Mouse (Mus musculus) embryonic facial prominence, embryonic 12.5 days (tissue): ENCODE data around the gene Kalrn. TPM values are rescaled to one million over a fixed set of nuclear protein-coding genes. Genes with fewer than 3 reads are reported as not detected.
A peak's percentile ranks its signal among the peaks of the same experiment; 100 is the strongest.

Experiments used
- ATAC-seq: fragments of 200-750 bp; cut with Nextera tagmentation; 2 replicates; pipeline ENCODE4 v1.8.0; 2017; ENCODE audit not compliant: insufficient number of reproducible peaks, insufficient read depth, low FRiP score, low TSS enrichment
- H3K27ac ChIP-seq: fragments of 300-500 bp; sonication (generic); 2 replicates; pipeline ENCODE4 v1.5.1; 2016; ENCODE audit warnings: mild to moderate bottlenecking
- H3K27me3 ChIP-seq: fragments of 300-500 bp; sonication (generic); 2 replicates; pipeline ENCODE4 v1.6.1; 2016; ENCODE audit warnings: mild to moderate bottlenecking, moderate library complexity
- H3K36me3 ChIP-seq: fragments of 300-500 bp; sonication (generic); 2 replicates; pipeline ENCODE4 v1.6.1; 2016; ENCODE audit warnings: mild to moderate bottlenecking
- H3K4me1 ChIP-seq: fragments of 300-500 bp; sonication (generic); 2 replicates; pipeline ENCODE4 v1.6.1; 2016
- H3K4me2 ChIP-seq: fragments of 300-500 bp; sonication (generic); replicated peaks from 2 replicates; pipeline ENCODE4 v1.6.1; 2016; ENCODE audit warnings: mild to moderate bottlenecking, moderate library complexity
- H3K4me3 ChIP-seq: fragments of 300-500 bp; sonication (generic); 2 replicates; pipeline ENCODE4 v1.5.1; 2016; ENCODE audit warnings: mild to moderate bottlenecking
- H3K9ac ChIP-seq: fragments of 300-500 bp; sonication (generic); 2 replicates; pipeline ENCODE4 v1.6.1; 2016; ENCODE audit warnings: mild to moderate bottlenecking, moderate library complexity
- H3K9me3 ChIP-seq: fragments of 300-500 bp; sonication (generic); 2 replicates; pipeline ENCODE4 v1.6.1; 2016; ENCODE audit warnings: mild to moderate bottlenecking, moderate library complexity
- WGBS: fragments of 180-500 bp; shearing (Covaris S2); methylation state at CpG from one replicate; pipeline ENCODE4 v1.1.7; 2016; 5-methylcytosine and 5-hydroxymethylcytosine counted together
- polyA plus RNA-seq: library from polyadenylated mRNA; unstranded; fragments of >200 nt; fragmentation: Nextera tagmentation; extraction: Ambion mirVana; gene quantifications from 2 replicates; pipeline ENCODE4 v1.2.1, GENCODE M21; 2016

The Kalrn gene
- polyA plus RNA-seq, 1 experiment from 2014 or later, result 19.2 TPM

GRCm38 (mm10) chr16:34071223-34071825 is 502.0 kb downstream of the Kalrn start:
- Histone ChIP-seq H3K27ac (no peak overlapping the region), H3K4me2 (no peak overlapping the region), H3K9me3 (0 out of 2 replicates have a peak, but pooled peaks cover 5% of the 10 kb centered on the region), H3K9ac (no peak overlapping the region), H3K4me1 (0 out of 2 replicates have a peak, but pooled peaks cover 5% of the 10 kb centered on the region), H3K27me3 (no peaks in the 10 kb centered on the region), H3K36me3 (no peaks in the 10 kb centered on the region), H3K4me3 (no peak overlapping the region)
- 87% methylated on average over 3 of the region's 3 CpGs for WGBS
- no peak for ATAC-seq

GRCm38 (mm10) chr16:34069481-34069880 is 503.9 kb downstream of the Kalrn start:
- no peak overlapping the region for H3K9ac ChIP-seq
- H3K27ac ChIP-seq, result no peak overlapping the region
- no peak overlapping the region for H3K4me2 ChIP-seq
- H3K36me3 ChIP-seq, result no peaks in the 10 kb centered on the region
- H3K27me3 ChIP-seq, result no peaks in the 10 kb centered on the region
- ATAC-seq, result no peak
- H3K4me1 ChIP-seq, result 0 out of 2 replicates have a peak, but pooled peaks cover 5% of the 10 kb centered on the region
- no peak overlapping the region for H3K4me3 ChIP-seq
- 52% methylated on average over 3 of the region's 3 CpGs for WGBS
- H3K9me3 ChIP-seq, result 0 out of 2 replicates have a peak, but pooled peaks cover 5% of the 10 kb centered on the region

- Histone ChIP-seq H3K4me1 (no peaks in the 10 kb centered on the region), H3K9ac (no peak overlapping the region), H3K27ac (no peak overlapping the region), H3K4me2 (no peak overlapping the region), H3K9me3 (no peaks in the 10 kb centered on the region), H3K36me3 (no peaks in the 10 kb centered on the region), H3K4me3 (no peak overlapping the region), H3K27me3 (no peaks in the 10 kb centered on the region)
- ATAC-seq, result no peak
Observed at GRCm38 (mm10) chr16:34066922-34067321, 506.4 kb downstream of the Kalrn start.

- no peak for ATAC-seq
- no peaks in the 10 kb centered on the region for H3K36me3 ChIP-seq
- no peaks in the 10 kb centered on the region for H3K9me3 ChIP-seq
- H3K27me3 ChIP-seq, result no peaks in the 10 kb centered on the region
- H3K4me2 ChIP-seq, result no peak overlapping the region
- no peak overlapping the region for H3K4me3 ChIP-seq
- no peak overlapping the region for H3K27ac ChIP-seq
- H3K4me1 ChIP-seq, result no peaks in the 10 kb centered on the region
- H3K9ac ChIP-seq, result no peak overlapping the region
- WGBS, result 89% methylated on average over 4 of the region's 4 CpGs
Observed at GRCm38 (mm10) chr16:34066376-34066775, 507.0 kb downstream of the Kalrn start.

DNA sequence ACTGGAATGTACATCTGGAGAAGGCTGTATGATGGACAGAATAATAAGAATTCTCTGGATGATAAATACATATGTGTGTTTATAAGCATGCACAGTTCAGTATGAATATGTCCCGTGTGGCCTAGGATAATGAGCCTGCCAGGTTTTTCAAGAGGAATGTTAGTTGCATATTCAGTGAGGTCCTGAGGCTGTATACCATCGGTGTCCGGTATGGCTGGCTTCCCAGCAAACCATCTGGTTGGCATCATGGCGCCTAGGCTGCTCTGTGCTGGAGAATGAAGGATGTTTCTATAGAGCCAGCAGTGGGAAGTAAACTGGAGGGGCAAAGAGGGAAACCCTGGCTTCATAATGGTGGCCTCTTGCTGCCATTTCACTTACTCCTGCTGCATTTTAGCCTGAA is 510.0 kb downstream of the Kalrn start:
- no peak overlapping the region for H3K9ac ChIP-seq
- no peaks in the 10 kb centered on the region for H3K9me3 ChIP-seq
- H3K27ac ChIP-seq, result no peak overlapping the region
- H3K27me3 ChIP-seq, result no peaks in the 10 kb centered on the region
- H3K4me3 ChIP-seq, result no peak overlapping the region
- 85% methylated on average over 4 of the region's 4 CpGs for WGBS
- no peak for ATAC-seq
- peaks cover 5% of the 10 kb centered on the region for H3K4me1 ChIP-seq
- H3K36me3 ChIP-seq, result no peaks in the 10 kb centered on the region
- no peak overlapping the region for H3K4me2 ChIP-seq

GRCm38 (mm10) chr16:34061661-34062060 is 511.7 kb downstream of the Kalrn start:
- no peak overlapping the region for H3K9ac ChIP-seq
- H3K27me3 ChIP-seq, result no peaks in the 10 kb centered on the region
- H3K27ac ChIP-seq, result no peak overlapping the region
- H3K36me3 ChIP-seq, result no peaks in the 10 kb centered on the region
- H3K4me3 ChIP-seq, result no peak overlapping the region
- ATAC-seq, result no peak
- WGBS, result 94% methylated on average over 1 of the region's 1 CpGs
- H3K4me2 ChIP-seq, result no peak overlapping the region
- H3K9me3 ChIP-seq, result no peaks in the 10 kb centered on the region
- H3K4me1 ChIP-seq, result peaks cover 10% of the 10 kb centered on the region

DNA sequence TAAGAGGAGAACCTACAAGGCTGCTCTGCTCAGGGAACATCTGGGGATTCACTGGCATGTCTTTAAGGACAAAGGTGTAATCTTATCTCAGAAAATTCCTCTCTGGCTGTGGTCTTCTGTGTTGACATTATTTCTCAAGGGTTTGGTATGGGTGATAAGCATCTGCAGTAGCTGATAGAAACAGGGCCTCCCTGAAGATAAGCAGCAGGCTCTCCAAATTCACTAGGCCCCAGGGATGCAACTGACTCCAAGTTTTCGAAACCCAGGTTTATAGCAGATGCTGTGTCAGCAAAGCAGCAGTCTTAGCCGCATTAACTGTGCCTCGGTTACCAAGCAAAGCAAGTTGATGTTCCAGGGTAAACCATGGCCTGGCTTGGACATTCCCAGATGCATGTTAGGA is 514.7 kb downstream of the Kalrn start:
- WGBS, result 51% methylated on average over 3 of the region's 3 CpGs
- Histone ChIP-seq H3K4me3 (no peak overlapping the region), H3K4me2 (no peak overlapping the region), H3K9ac (no peak overlapping the region), H3K27ac (peak overlapping the region; percentile 19; the same call in 1 of the 2 replicates), H3K4me1 (peaks cover 10% of the 10 kb centered on the region), H3K27me3 (no peaks in the 10 kb centered on the region), H3K9me3 (no peaks in the 10 kb centered on the region), H3K36me3 (no peaks in the 10 kb centered on the region)
- ATAC-seq, result no peak

GRCm38 (mm10) chr16:34057464-34057863 is 515.9 kb downstream of the Kalrn start:
- no peak overlapping the region for H3K9ac ChIP-seq

GRCm38 (mm10) chr16:34056418-34057111 is 516.8 kb downstream of the Kalrn start:
- peaks cover 10% of the 10 kb centered on the region for H3K4me1 ChIP-seq
- 51% methylated on average over 10 of the region's 10 CpGs for WGBS
- H3K27ac ChIP-seq, result no peak overlapping the region
- H3K9me3 ChIP-seq, result no peaks in the 10 kb centered on the region
- H3K27me3 ChIP-seq, result no peaks in the 10 kb centered on the region
- no peak overlapping the region for H3K9ac ChIP-seq
- H3K4me3 ChIP-seq, result no peak overlapping the region
- no peak overlapping the region for H3K4me2 ChIP-seq
- H3K36me3 ChIP-seq, result peaks cover 13% of the 10 kb centered on the region
- no peak for ATAC-seq

More at GRCm38 (mm10) chr16:34057464-34057863, 515.9 kb downstream of the Kalrn start:
- H3K4me2 ChIP-seq, result no peak overlapping the region
- H3K4me1 ChIP-seq, result peaks cover 10% of the 10 kb centered on the region
- H3K4me3 ChIP-seq, result no peak overlapping the region
- ATAC-seq, result no peak
- H3K9me3 ChIP-seq, result no peaks in the 10 kb centered on the region
- WGBS, result 56% methylated on average over 5 of the region's 5 CpGs
- H3K36me3 ChIP-seq, result peaks cover 10% of the 10 kb centered on the region
- no peak overlapping the region for H3K27ac ChIP-seq
- H3K27me3 ChIP-seq, result no peaks in the 10 kb centered on the region

GRCm38 (mm10) chr16:34050090-34050489 is 523.2 kb downstream of the Kalrn start:
- Histone ChIP-seq H3K36me3 (peaks cover 15% of the 10 kb centered on the region), H3K4me3 (no peak overlapping the region), H3K27me3 (no peaks in the 10 kb centered on the region), H3K9me3 (no peaks in the 10 kb centered on the region), H3K9ac (no peak overlapping the region), H3K4me2 (no peak overlapping the region), H3K4me1 (no peaks in the 10 kb centered on the region), H3K27ac (no peak overlapping the region)
- no peak for ATAC-seq
- 78% methylated on average over 7 of the region's 7 CpGs for WGBS

DNA sequence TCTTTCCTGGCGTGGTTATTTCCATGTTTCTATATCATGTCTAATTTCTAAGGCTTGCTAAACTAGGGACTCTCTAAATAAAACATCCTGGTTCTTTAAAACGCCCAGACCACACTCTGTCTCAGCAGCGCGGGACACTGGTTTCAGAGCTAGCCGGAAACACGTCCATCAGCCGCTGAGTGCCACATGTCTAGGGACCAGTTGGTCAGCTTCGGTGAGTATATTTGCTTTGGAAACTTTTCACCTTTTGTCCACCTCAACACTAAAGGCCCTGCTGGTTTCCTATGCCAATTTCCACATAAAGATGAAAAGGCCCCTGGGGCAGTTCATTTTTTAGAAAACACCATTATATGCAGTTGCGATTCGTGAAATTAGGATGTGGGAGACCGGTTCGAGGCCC is 524.0 kb downstream of the Kalrn start:
- Histone ChIP-seq H3K4me2 (no peak overlapping the region), H3K9me3 (no peaks in the 10 kb centered on the region), H3K4me1 (no peaks in the 10 kb centered on the region), H3K9ac (no peak overlapping the region), H3K4me3 (no peak overlapping the region), H3K36me3 (peaks cover 15% of the 10 kb centered on the region), H3K27ac (no peak overlapping the region), H3K27me3 (no peaks in the 10 kb centered on the region)
- ATAC-seq, result no peak
- 90% methylated on average over 12 of the region's 12 CpGs for WGBS

- Histone ChIP-seq H3K9me3 (no peaks in the 10 kb centered on the region), H3K36me3 (peaks cover 15% of the 10 kb centered on the region), H3K4me3 (no peak overlapping the region), H3K9ac (no peak overlapping the region), H3K4me1 (no peaks in the 10 kb centered on the region), H3K27ac (no peak overlapping the region), H3K4me2 (no peak overlapping the region), H3K27me3 (no peaks in the 10 kb centered on the region)
- 89% methylated on average over 4 of the region's 4 CpGs for WGBS
- no peak for ATAC-seq
Observed at GRCm38 (mm10) chr16:34048232-34048631, 525.1 kb downstream of the Kalrn start.
